Mouse (Mus musculus): ENCODE data around the gene Kbtbd4.

The Kbtbd4 gene

DNA sequence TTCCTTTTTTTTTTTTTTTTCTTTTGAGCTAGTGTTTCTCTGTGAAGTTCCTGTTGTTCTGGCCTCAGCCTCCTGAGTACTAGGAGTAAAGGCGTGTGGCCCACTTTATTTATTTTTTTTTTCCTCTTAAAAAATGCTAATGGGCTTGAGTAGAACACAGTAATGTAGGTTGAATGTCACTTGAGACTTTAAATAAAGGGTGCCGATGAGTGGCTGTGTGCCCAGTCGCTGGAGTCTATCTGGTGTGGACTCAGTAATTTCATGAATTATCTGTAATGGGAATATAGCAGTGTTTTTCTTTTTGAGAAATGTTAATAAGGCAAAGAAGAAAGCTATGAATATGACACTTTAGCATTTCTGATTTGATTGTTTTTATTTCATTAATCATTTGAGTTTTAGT is 48.9 kb downstream of the Kbtbd4 start:
- DNase-seq (ENCODE audit: extremely low read depth, low read depth, low spot score) = no peak

DNA sequence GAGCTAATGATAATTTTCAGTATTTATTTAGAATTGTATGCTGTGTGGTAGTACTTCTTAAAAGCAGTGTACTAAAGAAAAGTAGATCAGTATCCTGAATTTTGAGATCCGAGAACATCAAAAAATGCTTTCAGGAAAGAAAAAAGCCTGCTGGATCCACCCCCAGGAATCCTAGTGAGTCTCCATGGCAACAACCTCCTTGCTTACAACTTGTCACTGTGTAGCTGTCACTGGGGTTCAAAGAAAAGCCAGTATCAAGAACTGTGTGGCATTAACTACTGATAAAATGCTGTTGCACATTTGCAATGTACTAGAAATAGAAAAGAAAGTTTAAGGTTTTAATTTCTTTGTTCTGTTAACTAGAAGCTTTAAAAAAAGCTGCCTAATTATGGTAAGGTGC is 51.5 kb downstream of the Kbtbd4 start:
- no peak for DNase-seq (ENCODE audit: extremely low read depth, low read depth, low spot score)

DNA sequence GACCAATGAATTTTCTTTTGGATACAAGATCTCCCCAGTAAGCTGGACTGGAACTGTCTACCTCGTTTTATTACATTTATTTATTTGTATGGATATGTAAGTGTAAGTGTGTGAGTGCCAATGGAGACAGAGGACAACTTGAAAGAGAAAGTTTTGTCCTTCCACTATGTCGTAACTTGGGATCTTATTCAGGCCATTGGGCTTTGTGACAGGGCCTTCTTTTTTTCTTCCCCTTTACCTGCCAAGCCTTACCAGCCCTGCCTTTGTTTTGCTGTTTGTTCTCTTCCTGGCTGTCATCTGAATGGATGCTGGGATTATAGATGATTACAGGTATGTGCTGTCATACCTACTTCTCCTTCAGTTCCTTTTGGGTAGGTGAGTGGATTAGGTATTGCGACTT is 54.3 kb downstream of the Kbtbd4 start:
- DNase-seq (ENCODE audit: extremely low read depth, low read depth, low spot score) = peak; percentile 42

DNA sequence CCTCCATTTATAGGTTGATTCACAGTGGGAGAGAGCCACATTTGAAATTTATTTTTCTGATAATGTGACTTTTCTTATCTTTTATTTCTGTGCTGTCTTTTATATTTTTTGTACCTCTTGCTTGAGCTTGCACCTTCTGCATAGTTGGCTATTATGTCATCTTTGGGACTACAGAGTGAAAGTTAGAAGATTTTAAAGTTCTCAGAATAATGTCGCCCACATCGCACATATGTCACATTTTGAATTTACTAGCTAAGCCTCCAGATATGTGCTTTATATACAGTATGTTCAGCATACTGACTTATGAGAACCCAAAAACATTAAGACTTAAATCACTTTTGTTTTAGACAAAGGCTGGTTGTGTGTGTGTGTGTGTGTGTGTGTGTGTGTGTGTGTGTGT is 55.5 kb downstream of the Kbtbd4 start:
- no peak for DNase-seq (ENCODE audit: extremely low read depth, low read depth, low spot score)
